Mouse (Mus musculus): ENCODE measurements at regions not wholly inside any gene's neighbourhood (a gene's known extent, or its start where the extent isn't known, plus 50 kb on each side); places are given as distances from the start of the nearest gene placed in this dataset.

GRCm38 (mm10) chr10:8136662-8137061, 180.6 kb upstream of the Tab2 start:
- TF ChIP-seq CTCF (IDR thresholded peaks at IDR 0.05) (no peak), EP300 (IDR thresholded peaks at IDR 0.05) (no peak)
- no peak for ATAC-seq
- WGBS: 70% methylated on average over 3 of the region's 3 CpGs

GRCm38 (mm10) chr10:8135272-8135671, 179.2 kb upstream of the Tab2 start:
- DNase-seq (ENCODE audit: low spot score) (peak; percentile 79), ATAC-seq (peak; percentile 84)
- TF ChIP-seq CTCF (IDR thresholded peaks at IDR 0.05) (no peak), EP300 (IDR thresholded peaks at IDR 0.05) (peak; percentile 50; the same call in 1 of the 2 replicates)
- H3K4me3 ChIP-seq (ENCODE audit: low read depth, low read length): no peak overlapping the region
- no peak overlapping the region for H3K4me2 ChIP-seq (replicated peaks; ENCODE audit: low read depth, low read length)
- H3K9ac ChIP-seq (replicated peaks; ENCODE audit: low read depth): no peak overlapping the region
- H3K9me3 ChIP-seq (ENCODE audit: low read length): no peaks in the 10 kb centered on the region
- no peaks in the 10 kb centered on the region for H3K36me3 ChIP-seq (ENCODE audit: insufficient read depth, low read length)
- 0 out of 2 replicates have a peak overlapping the region, but pooled peaks have one; percentile 9 for H3K27ac ChIP-seq (ENCODE audit: low read length)
- no peaks in the 10 kb centered on the region for H3K27me3 ChIP-seq (replicated peaks; ENCODE audit: insufficient read depth, low read length)
- WGBS: 28% methylated on average over 6 of the region's 7 CpGs
- no peaks in the 10 kb centered on the region; the same call in 1 of the 2 replicates for H3K4me1 ChIP-seq (ENCODE audit: insufficient read depth, low read depth, low read length)

More at GRCm38 (mm10) chr10:8136662-8137061, 180.6 kb upstream of the Tab2 start:
- no peak overlapping the region for H3K4me3 ChIP-seq (ENCODE audit: low read depth, low read length)
- H3K27me3 ChIP-seq (replicated peaks; ENCODE audit: insufficient read depth, low read length): no peaks in the 10 kb centered on the region
- H3K4me2 ChIP-seq (replicated peaks; ENCODE audit: low read depth, low read length): no peak overlapping the region
- no peak overlapping the region for H3K27ac ChIP-seq (ENCODE audit: low read length)
- H3K4me1 ChIP-seq (ENCODE audit: insufficient read depth, low read depth, low read length): no peaks in the 10 kb centered on the region; the same call in 1 of the 2 replicates
- H3K9me3 ChIP-seq (ENCODE audit: low read length): no peaks in the 10 kb centered on the region
- H3K36me3 ChIP-seq (ENCODE audit: insufficient read depth, low read length): no peaks in the 10 kb centered on the region
- no peak overlapping the region for H3K9ac ChIP-seq (replicated peaks; ENCODE audit: low read depth)
- DNase-seq (ENCODE audit: low spot score): no peak

GRCm38 (mm10) chr10:8134398-8134797, 178.4 kb upstream of the Tab2 start:
- 92% methylated on average over 1 of the region's 1 CpGs for WGBS
- H3K4me3 ChIP-seq (ENCODE audit: low read depth, low read length): no peak overlapping the region
- TF ChIP-seq EP300 (IDR thresholded peaks at IDR 0.05) (no peak), CTCF (IDR thresholded peaks at IDR 0.05) (no peak)

GRCm38 (mm10) chr10:8133451-8133952, 177.5 kb upstream of the Tab2 start:
- ATAC-seq (peak; percentile 53), DNase-seq (ENCODE audit: low spot score) (peak; percentile 33)
- no peaks in the 10 kb centered on the region for H3K36me3 ChIP-seq (ENCODE audit: insufficient read depth, low read length)
- H3K4me1 ChIP-seq (ENCODE audit: insufficient read depth, low read depth, low read length): no peaks in the 10 kb centered on the region; the same call in 1 of the 2 replicates
- H3K4me3 ChIP-seq (ENCODE audit: low read depth, low read length): no peak overlapping the region
- 23% methylated on average over 13 of the region's 13 CpGs for WGBS
- no peaks in the 10 kb centered on the region for H3K27me3 ChIP-seq (replicated peaks; ENCODE audit: insufficient read depth, low read length)
- TF ChIP-seq EP300 (IDR thresholded peaks at IDR 0.05) (no peak), CTCF (IDR thresholded peaks at IDR 0.05) (no peak)
- H3K9me3 ChIP-seq (ENCODE audit: low read length): no peaks in the 10 kb centered on the region
- H3K4me2 ChIP-seq (replicated peaks; ENCODE audit: low read depth, low read length): peak overlapping the region; percentile 23; the same call in 1 of the 2 replicates
- H3K9ac ChIP-seq (replicated peaks; ENCODE audit: low read depth): no peak overlapping the region
- H3K27ac ChIP-seq (ENCODE audit: low read length): no peak overlapping the region

More at GRCm38 (mm10) chr10:8134398-8134797, 178.4 kb upstream of the Tab2 start:
- Histone ChIP-seq H3K9ac (replicated peaks; ENCODE audit: low read depth) (no peak overlapping the region), H3K36me3 (ENCODE audit: insufficient read depth, low read length) (no peaks in the 10 kb centered on the region), H3K9me3 (ENCODE audit: low read length) (no peaks in the 10 kb centered on the region), H3K27me3 (replicated peaks; ENCODE audit: insufficient read depth, low read length) (no peaks in the 10 kb centered on the region), H3K4me1 (ENCODE audit: insufficient read depth, low read depth, low read length) (no peaks in the 10 kb centered on the region; the same call in 1 of the 2 replicates), H3K27ac (ENCODE audit: low read length) (no peak overlapping the region), H3K4me2 (replicated peaks; ENCODE audit: low read depth, low read length) (no peak overlapping the region)
- DNase-seq (ENCODE audit: low spot score): no peak
- ATAC-seq: no peak

- Histone ChIP-seq H3K9ac (replicated peaks; ENCODE audit: low read depth) (no peak overlapping the region), H3K4me3 (ENCODE audit: low read depth, low read length) (no peak overlapping the region), H3K36me3 (ENCODE audit: insufficient read depth, low read length) (no peaks in the 10 kb centered on the region), H3K4me2 (replicated peaks; ENCODE audit: low read depth, low read length) (no peak overlapping the region), H3K4me1 (ENCODE audit: insufficient read depth, low read depth, low read length) (no peaks in the 10 kb centered on the region; the same call in 1 of the 2 replicates), H3K9me3 (ENCODE audit: low read length) (no peaks in the 10 kb centered on the region), H3K27ac (ENCODE audit: low read length) (no peak overlapping the region), H3K27me3 (replicated peaks; ENCODE audit: insufficient read depth, low read length) (no peaks in the 10 kb centered on the region)
- ATAC-seq (no peak), DNase-seq (ENCODE audit: low spot score) (no peak)
- 64% methylated on average over 2 of the region's 2 CpGs for WGBS
- TF ChIP-seq CTCF (IDR thresholded peaks at IDR 0.05): no peak
- TF ChIP-seq EP300 (IDR thresholded peaks at IDR 0.05): no peak
These were observed 176.8 kb upstream of the Tab2 start for GRCm38 (mm10) chr10:8132795-8133194.

- no peaks in the 10 kb centered on the region for H3K36me3 ChIP-seq (ENCODE audit: insufficient read depth, low read length)
- no peak for TF ChIP-seq CTCF (IDR thresholded peaks at IDR 0.05)
- no peak for TF ChIP-seq EP300 (IDR thresholded peaks at IDR 0.05)
- no peaks in the 10 kb centered on the region; the same call in 1 of the 2 replicates for H3K4me1 ChIP-seq (ENCODE audit: insufficient read depth, low read depth, low read length)
- ATAC-seq: no peak
- WGBS: 27% methylated on average over 18 of the region's 18 CpGs
- H3K9ac ChIP-seq (replicated peaks; ENCODE audit: low read depth): no peak overlapping the region
- H3K27me3 ChIP-seq (replicated peaks; ENCODE audit: insufficient read depth, low read length): no peaks in the 10 kb centered on the region
- DNase-seq (ENCODE audit: low spot score): no peak
- H3K4me3 ChIP-seq (ENCODE audit: low read depth, low read length): no peak overlapping the region
- no peak overlapping the region for H3K27ac ChIP-seq (ENCODE audit: low read length)
- no peaks in the 10 kb centered on the region for H3K9me3 ChIP-seq (ENCODE audit: low read length)
- H3K4me2 ChIP-seq (replicated peaks; ENCODE audit: low read depth, low read length): peak overlapping the region; percentile 35; the same call in 1 of the 2 replicates
These were observed 174.6 kb upstream of the Tab2 start for GRCm38 (mm10) chr10:8130472-8131241.

Measured in lung, postnatal 0 days (tissue).